Mouse (Mus musculus) Patski (cell line): Measurements from ENCODE around the gene Col4a3. TPM values are rescaled to one million over a fixed set of nuclear protein-coding genes. Genes with fewer than 3 reads are reported as not detected.

ENCODE experiments used
- ATAC-seq: fragments of 100-300 bp; one replicate; pipeline ENCODE4 v1.8.0; 2021
- CTCF ChIA-PET: fragments of 350-600 bp; sonication (Branson Sonifier 250); formaldehyde crosslinking; loops from one replicate; lab custom pipeline; 2022; ENCODE audit warnings: inconsistent platforms; lab: Charles Lee
- POLR2A ChIA-PET: fragments of 350-600 bp; sonication (Branson Sonifier 250); formaldehyde crosslinking; loops from one replicate; lab custom pipeline; 2022; ENCODE audit warnings: antibody characterized with exemption, inconsistent platforms; lab: Charles Lee
- DNase-seq: peaks from one replicate; pipeline ENCODE4 v3.0.0-alpha.2; 2011; ENCODE audit warnings: low read depth, low spot score
- H3K27me3 ChIP-seq: fragments of 371-371 bp; one replicate; pipeline ENCODE4 v1.5.1; 2021
- CTCF ChIP-seq: fragments of 100-300 bp; IDR thresholded peaks from one replicate; pipeline ENCODE4 v1.5.1; 2021
- in situ Hi-C: fragments of 300-500 bp; cut with MboI; formaldehyde crosslinking; loops from 3 replicates; pipeline ENCODE4 v1.11.1; 2018; ENCODE audit warnings: low pct_unique_long_range_greater_than_20kb, mixed read lengths
- polyA plus RNA-seq: library from polyadenylated mRNA; unstranded; gene quantifications from one replicate; pipeline ENCODE4 v1.2.3, GENCODE M21; 2021

Col4a3 gene
- polyA plus RNA-seq, 1 experiment from 2014 or later = 70.1 TPM

DNA sequence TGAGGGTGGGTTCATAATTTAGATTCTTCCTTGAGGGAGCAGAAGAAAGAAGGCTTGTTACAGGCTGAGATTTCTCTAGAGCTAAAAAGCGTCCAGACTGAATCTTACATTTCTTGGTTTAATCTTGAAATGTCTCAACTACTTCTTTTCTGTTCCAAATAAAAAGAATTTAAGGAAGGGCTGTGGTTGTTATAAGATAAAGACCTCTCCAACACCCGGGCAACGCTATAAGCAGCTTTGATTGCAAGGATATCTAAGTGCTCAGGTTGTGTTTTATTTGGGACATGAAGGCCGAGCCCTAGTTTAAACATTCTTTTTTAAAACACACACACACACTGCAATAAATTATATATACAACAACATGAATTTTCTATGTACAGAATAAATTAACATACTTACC lies 17.3 kb upstream of the Col4a3 start:
- no peak for ATAC-seq
- no peak for TF ChIP-seq CTCF
- CTCF ChIA-PET = interaction anchor here (0.9 to 1.5 kb wide), 4 partner anchors 15 to 73 kb away, joined by 3 to 4 read pairs (median 3); no protein-coding TSS in a partner anchor
- POLR2A ChIA-PET = interaction anchor here (1.1 kb wide), 1 partner anchor 14 kb away, joined by 3 read pairs; no protein-coding TSS in a partner anchor
- in situ Hi-C loops = loop anchor here (25.0 kb wide), 1 partner anchor 418 kb away; no protein-coding TSS in a partner anchor
- no peaks in the 10 kb centered on the region for H3K27me3 ChIP-seq
- DNase-seq = no peak

DNA sequence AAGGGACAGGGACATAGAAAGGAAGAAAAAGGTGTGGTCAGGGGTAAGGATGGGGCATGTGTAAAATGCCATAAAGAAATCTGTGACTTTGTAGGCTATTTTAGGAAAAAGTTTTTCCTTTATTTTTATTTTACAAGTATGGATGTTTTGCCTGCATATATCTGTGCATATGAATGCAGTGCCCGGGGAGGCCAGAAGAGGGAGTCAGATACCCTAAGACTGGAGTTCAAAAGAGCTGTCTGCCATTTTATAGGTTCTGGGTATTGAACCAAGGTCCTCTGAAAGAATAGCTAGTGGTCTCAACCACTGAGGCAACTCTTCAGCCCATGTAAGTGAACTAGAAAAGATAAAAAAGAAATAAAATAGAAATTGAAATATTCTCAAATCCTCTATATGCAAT lies 15.0 kb upstream of the Col4a3 start:
- no peak for DNase-seq
- peak; percentile 89 for TF ChIP-seq CTCF
- no peaks in the 10 kb centered on the region for H3K27me3 ChIP-seq
- ChIA-PET CTCF (interaction anchor here (0.6 to 2.7 kb wide), 12 partner anchors 12 to 71 kb away, joined by 3 to 40 read pairs (median 6); no protein-coding TSS in a partner anchor), POLR2A (interaction anchor here (1.3 to 1.6 kb wide), 2 partner anchors 18 to 70 kb away, joined by 4 to 6 read pairs; no protein-coding TSS in a partner anchor)
- ATAC-seq = no peak
- in situ Hi-C loops = loop anchor here (25.0 kb wide), 1 partner anchor 416 kb away; no protein-coding TSS in a partner anchor

DNA sequence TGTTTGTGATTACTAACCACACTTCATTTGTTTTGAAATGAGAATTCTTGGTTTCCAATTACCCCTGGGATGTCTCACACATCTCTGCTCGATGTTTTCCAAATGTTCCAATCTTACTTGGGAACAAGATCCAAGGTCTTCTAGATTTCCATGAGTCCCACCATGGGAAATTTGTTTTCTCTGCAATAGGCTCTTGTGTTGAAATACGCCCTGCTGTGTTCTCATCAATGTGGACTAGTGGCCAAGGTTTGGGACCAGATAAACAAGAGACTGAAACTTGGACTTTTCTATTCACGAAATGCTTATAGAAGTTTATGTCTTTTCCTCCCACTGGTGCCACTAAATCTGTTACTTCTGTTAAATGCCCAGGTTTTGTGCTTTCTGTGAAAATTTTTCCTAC lies 11.0 kb upstream of the Col4a3 start:
- POLR2A ChIA-PET = interaction anchor here (1.5 kb wide), 1 partner anchor 10 kb away, joined by 4 read pairs; no protein-coding TSS in a partner anchor
- in situ Hi-C loops = loop anchor here (5.0 kb wide), 1 partner anchor 62 kb away; no protein-coding TSS in a partner anchor
- CTCF ChIA-PET = interaction anchor here (1.0 kb wide), 1 partner anchor 21 kb away, joined by 4 read pairs; no protein-coding TSS in a partner anchor
- DNase-seq = no peak
- ATAC-seq = no peak
- H3K27me3 ChIP-seq = no peaks in the 10 kb centered on the region
- TF ChIP-seq CTCF = no peak

DNA sequence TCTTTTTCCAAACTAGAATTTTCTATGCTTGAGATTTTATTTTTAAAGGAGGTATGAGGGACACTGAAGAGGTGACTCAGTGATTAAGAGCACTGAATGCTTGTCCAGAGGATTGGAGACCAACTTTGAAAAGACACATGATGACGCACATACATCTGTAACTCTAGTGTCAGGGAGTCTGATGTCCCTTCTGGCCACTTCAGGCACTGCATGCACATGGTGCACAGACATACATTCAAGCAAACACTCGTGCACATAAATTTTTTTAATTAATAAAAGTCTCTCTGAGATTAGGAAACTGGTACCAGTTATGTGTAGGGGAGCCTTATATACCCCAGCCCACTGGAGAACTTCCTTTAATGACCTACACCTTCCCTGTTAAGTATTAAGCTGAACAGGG lies 10.5 kb upstream of the Col4a3 start:
- in situ Hi-C loops = loop anchor here (5.0 kb wide), 1 partner anchor 61 kb away; no protein-coding TSS in a partner anchor
- CTCF ChIA-PET = no interaction called here
- POLR2A ChIA-PET = no interaction called here
- ATAC-seq (no peak), DNase-seq (no peak)
- peak; percentile 30 for TF ChIP-seq CTCF
- H3K27me3 ChIP-seq = no peaks in the 10 kb centered on the region

DNA sequence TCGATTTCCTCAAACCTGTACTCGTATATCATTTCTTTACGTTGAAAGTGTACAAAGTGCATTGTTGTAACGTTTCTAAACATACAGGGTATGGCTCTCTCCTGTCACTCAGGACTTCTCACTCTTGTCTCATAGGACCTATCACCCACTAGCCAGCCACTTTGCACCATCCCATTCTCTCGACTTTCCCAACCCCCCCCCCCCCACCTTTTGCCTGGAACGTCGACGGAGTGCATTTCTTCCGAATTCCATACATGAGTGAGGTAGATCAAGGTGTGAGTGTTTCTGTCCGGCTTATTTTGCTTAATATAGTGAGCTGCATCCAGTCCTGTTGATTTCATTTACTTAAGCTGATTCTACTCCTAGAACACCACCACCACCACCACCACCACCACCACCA lies 9.4 kb upstream of the Col4a3 start:
- no peaks in the 10 kb centered on the region for H3K27me3 ChIP-seq
- in situ Hi-C loops = loop anchor here (5.0 kb wide), 1 partner anchor 60 kb away; no protein-coding TSS in a partner anchor
- ChIA-PET CTCF (interaction anchor here (0.9 to 1.3 kb wide), 2 partner anchors 21 to 57 kb away, joined by 3 read pairs; no protein-coding TSS in a partner anchor), POLR2A (interaction anchor here (1.4 to 1.5 kb wide), 3 partner anchors 11 to 65 kb away, joined by 3 read pairs; no protein-coding TSS in a partner anchor)
- ATAC-seq (no peak), DNase-seq (no peak)
- TF ChIP-seq CTCF = no peak

DNA sequence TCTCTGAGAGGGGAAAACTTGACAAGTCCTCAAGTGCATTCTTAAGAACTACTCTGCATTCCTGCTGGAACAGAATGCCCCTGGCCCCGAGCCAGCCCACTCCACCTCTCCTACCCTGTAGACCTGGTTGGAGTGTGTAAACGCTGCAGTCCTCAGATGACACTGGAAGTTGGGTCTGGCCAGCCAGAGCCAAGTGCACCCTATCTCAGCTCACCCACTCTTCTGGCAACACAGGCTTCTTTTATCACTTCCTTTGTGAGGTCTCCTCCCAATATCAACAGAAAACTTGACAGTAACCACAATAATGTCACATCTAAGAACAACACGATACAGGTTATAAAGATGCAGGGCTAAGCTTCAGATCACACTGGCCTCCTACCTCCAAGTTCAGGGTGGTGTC lies 8.8 kb upstream of the Col4a3 start:
- H3K27me3 ChIP-seq = no peaks in the 10 kb centered on the region
- in situ Hi-C loops = loop anchor here (5.0 kb wide), 1 partner anchor 59 kb away; no protein-coding TSS in a partner anchor
- ATAC-seq = peak; percentile 81
- CTCF ChIA-PET = interaction anchor here (0.9 to 1.5 kb wide), 3 partner anchors 21 to 57 kb away, joined by 3 read pairs; no protein-coding TSS in a partner anchor
- TF ChIP-seq CTCF = no peak
- DNase-seq = no peak
- POLR2A ChIA-PET = interaction anchor here (1.4 to 1.5 kb wide), 3 partner anchors 10 to 64 kb away, joined by 3 read pairs; no protein-coding TSS in a partner anchor

DNA sequence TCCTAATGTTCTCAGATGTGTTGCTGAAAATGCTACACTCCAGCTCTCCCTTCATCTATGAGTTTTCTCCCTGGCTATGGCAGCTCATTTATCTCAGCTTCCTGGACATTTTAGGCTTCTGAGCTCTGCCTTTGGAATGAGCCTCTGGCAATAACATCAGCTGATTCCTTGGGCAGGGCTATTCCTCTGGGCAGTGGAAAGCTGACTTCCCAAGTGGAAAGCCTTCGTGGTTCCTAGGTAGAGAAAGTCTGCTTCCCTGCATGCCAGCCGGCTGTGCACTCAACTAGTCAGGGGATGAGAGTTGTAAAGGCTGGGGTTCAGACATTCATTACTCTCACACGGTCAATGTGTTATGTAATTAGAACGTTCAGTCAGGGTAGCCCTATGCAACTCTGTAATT lies 8.4 kb upstream of the Col4a3 start:
- ATAC-seq (peak; percentile 96), DNase-seq (peak; percentile 80)
- POLR2A ChIA-PET = interaction anchor here (1.4 to 1.5 kb wide), 3 partner anchors 10 to 64 kb away, joined by 3 read pairs; no protein-coding TSS in a partner anchor
- CTCF ChIA-PET = interaction anchor here (1.3 to 1.5 kb wide), 2 partner anchors 20 to 25 kb away, joined by 3 read pairs; no protein-coding TSS in a partner anchor
- TF ChIP-seq CTCF = no peak
- in situ Hi-C loops = loop anchor here (5.0 kb wide), 1 partner anchor 59 kb away; no protein-coding TSS in a partner anchor
- no peaks in the 10 kb centered on the region for H3K27me3 ChIP-seq

DNA sequence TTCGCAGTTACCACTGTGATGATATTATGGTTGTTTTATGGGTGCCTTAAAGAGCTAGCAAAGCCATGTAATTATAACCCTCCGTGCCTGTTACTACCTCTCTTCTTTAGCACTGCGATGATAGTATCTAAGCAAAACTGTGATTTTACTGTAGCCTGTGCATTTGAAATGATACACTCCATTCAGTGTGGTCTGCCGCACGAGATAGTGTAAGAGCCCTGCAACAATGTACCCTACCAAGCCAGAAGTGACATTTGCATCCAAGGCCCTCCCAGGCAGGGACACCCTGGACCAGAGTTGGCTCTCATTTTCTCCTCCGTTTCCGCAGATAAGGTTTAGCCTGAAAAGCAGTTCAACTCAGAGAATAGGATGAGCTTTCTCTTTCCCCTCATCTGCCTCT lies 740 bp upstream of the Col4a3 start:
- DNase-seq (no peak), ATAC-seq (no peak)
- ChIA-PET CTCF (interaction anchor here (0.6 to 1.7 kb wide), 6 partner anchors 11 to 56 kb away, joined by 3 to 5 read pairs (median 3); no protein-coding TSS in a partner anchor), POLR2A (interaction anchor here (0.8 to 0.9 kb wide), 3 partner anchors 11 to 47 kb away, joined by 3 to 4 read pairs (median 3); no protein-coding TSS in a partner anchor)
- no peaks in the 10 kb centered on the region for H3K27me3 ChIP-seq
- TF ChIP-seq CTCF = no peak
- in situ Hi-C loops = no loop called here

DNA sequence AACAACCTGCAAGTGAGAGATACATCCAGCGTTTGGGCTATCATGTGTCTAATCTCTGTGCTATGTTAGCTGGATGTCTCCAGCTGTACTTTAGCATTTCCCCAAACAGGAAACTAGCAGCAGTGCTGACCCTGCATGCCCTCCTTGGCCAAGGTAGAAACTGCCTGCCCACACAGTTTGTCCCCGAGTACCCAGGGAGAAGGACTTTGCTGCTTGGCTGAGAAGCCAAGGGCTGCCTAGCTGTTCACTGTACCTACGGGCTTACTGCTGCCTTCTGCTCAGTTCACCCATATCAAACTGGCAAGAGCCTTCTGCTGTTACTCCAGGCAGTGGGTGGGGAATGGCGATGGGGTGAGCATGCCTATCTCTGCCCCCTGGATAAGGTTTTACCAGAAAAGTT lies 3.5 kb downstream of the Col4a3 start:
- POLR2A ChIA-PET = interaction anchor here (1.3 kb wide), 1 partner anchor 18 kb away, joined by 4 read pairs; no protein-coding TSS in a partner anchor
- H3K27me3 ChIP-seq = no peaks in the 10 kb centered on the region
- TF ChIP-seq CTCF = no peak
- ATAC-seq (no peak), DNase-seq (no peak)
- in situ Hi-C loops = no loop called here
- CTCF ChIA-PET = interaction anchor here (0.9 to 1.4 kb wide), 2 partner anchors 29 to 51 kb away, joined by 3 read pairs; no protein-coding TSS in a partner anchor

DNA sequence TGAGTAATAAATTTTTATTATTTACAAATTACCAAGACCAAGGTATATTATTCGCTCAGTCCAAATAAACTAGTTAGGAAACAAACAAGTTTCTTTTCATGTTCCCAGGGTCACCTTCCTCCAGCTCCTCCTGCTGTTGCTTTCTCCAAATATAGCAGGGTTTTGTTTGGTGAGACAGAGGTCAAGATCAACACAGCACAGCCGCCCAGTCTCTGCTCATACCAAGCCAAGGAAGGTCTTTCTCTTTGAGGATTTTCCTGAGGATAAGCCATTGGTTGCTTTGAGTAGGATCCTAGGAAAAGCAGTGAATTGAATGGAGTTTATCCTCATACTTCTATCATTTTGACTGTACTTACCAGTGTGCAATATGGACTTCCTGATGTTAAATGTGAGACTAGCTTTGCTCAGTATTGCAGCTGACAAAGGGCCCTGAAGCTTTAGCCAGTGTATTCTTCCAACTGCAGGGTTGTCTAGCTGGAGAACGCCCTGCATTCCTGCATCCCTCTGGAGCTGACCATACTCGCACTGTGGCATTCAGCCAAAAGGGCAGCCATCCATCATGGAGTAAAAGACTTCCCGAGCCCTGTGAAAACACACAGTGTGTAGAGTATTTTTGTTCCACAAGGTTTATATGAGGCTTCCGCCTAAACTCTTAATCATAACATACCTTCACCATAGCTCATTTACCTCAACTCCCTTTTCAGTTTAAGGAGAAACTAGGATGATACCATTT lies 10.3 kb downstream of the Col4a3 start:
- DNase-seq = peak; percentile 92
- peak; percentile 91 for ATAC-seq
- ChIA-PET CTCF (interaction anchor here (0.7 to 2.2 kb wide), 7 partner anchors 9 to 45 kb away, joined by 3 to 6 read pairs (median 5); no protein-coding TSS in a partner anchor), POLR2A (interaction anchor here (0.5 to 0.6 kb wide), 2 partner anchors 11 to 37 kb away, joined by 3 to 6 read pairs; partner anchors contain the start of genes Col4a3 and Col4a4)
- H3K27me3 ChIP-seq = no peaks in the 10 kb centered on the region
- no peak for TF ChIP-seq CTCF
- in situ Hi-C loops = no loop called here
